Mouse (Mus musculus) hematopoietic stem cell, adult 5-6 weeks (primary cell): Measurements from ENCODE around the gene Cmtm7. TPM values are rescaled to one million over a fixed set of nuclear protein-coding genes. Genes with fewer than 3 reads are reported as not detected.

Experiments
- ATAC-seq, 2 experiments: fragments of 125-278 bp in 1 of 2; replicated peaks in 1 of 2; 2 replicates each; pipeline ENCODE4 v1.8.0; 2016 to 2017; ENCODE audit warnings: inconsistent platforms in 2 of 2, mild to moderate bottlenecking in 2 of 2, moderate number of reproducible peaks in 2 of 2, low read depth in 1 of 2, moderate TSS enrichment in 1 of 2; ENCODE audit not compliant: low FRiP score in 2 of 2, poor library complexity in 2 of 2, severe bottlenecking in 2 of 2, insufficient read depth in 1 of 2, low TSS enrichment in 1 of 2
- total RNA-seq: library from RNA; stranded (forward); fragments of 172-1452, 232-1000 nt; gene quantifications from 2 replicates; pipeline ENCODE4 v1.2.3, GENCODE M21; 2017

The Cmtm7 gene
- total RNA-seq, 1 experiment from 2014 or later = 461 TPM

DNA sequence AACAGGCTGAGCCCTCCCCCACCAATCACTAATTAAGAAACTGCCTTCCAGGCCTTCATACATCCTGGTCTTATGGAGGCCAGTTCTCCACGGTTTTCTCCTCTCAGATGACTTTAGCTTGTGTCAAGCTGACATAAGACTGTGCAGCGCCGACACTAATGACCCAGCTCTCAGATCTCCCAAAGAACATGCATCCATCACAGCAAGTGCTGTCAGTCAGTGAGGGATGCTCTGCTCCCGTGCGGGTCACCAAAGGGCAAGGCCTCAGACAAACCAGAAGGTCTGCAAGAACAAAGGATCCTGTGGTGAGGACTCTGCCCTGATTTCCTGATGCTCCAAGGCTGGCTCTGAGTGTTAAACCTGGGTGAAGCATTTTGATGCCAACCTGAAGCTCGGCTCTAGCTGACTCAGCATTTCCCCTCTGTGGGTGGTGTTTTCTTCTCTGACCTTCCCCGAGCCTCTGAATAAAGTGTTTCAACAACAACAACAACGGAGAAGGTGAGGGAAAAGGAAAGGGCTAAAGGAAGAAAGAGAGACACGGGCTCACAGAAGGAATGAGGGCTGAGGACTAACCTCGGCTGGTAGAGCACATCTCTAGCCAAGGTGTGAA lies 17.9 kb upstream of the Cmtm7 start:
- ATAC-seq = no peak

DNA sequence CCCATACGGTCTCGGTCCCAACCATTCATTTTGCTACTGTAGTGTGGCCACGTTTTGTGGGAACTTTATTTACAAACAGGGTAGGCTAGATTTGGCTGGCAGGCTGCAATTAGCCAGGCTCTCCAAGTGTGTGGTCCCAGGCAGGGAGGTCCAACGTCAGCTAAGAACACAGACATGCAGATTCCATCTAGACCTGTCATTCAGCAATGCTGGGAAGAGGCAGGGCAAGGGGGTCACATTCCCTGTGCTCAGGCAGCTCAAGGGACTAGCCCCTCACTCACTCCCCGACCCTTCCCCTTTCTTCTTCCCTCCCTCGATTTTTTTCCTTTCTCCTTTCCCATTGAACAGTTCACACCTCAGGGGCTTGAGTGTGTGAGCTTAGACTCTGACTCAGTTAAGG lies 17.2 kb upstream of the Cmtm7 start:
- ATAC-seq = no peak

DNA sequence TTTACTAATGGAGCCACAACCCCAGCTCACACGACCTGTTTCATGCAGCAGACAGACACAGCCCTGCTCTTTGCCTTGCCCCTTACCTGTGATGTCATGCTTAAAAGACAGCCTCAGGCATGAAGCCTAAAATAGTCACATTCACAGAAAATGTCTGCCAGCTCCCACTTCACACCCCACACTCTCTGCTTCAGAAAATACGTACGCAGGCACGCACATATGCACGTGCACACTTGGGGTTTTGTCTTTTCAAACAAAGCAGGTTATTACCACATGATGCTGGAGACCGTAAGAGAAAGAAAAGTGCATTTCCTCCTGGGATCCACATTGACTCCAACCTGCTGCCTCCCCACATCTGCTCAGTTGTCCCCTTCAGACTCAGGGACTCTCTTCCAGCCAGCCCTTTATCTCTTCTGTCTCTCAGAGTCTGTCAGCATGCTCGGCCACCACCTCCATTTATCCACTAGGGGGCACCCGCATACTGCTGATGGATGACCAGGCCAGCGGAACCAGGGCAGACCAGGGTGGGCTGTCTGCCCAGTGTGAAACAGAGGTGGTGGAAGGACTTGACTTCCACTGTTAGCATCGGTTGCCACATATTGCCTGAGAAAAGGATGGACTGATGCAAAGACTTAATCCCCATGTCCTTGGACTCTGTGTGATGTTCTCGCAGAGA lies 15.8 kb upstream of the Cmtm7 start:
- ATAC-seq = peak; percentile 77

DNA sequence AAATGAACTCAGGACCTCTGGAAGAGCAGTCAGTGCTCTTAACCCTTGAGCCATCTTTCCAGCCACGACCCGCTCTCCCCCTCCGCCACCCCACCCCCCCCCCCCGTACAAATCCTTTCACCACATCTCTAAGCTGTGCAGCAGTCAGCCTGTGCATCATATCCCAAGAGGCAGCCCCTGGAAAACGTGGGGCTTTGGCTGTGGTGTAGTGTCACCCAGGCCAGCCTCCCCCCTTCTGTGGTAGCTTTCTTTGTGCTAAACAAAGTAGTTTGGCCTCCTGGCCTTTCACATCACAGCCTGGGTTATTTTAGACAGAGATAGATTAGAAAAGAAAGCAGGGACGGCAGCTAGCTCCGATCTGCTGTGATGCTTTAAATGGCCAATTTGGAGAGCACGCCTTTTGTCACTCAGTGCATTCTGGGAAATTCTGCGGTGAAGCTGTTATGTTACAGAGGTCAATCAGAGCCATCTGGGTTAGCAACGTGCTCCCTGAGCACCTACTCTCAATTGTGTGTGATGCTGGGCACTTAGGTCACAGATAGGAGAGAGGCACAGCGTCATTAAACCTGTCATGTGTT lies 14.9 kb upstream of the Cmtm7 start:
- ATAC-seq = no peak

DNA sequence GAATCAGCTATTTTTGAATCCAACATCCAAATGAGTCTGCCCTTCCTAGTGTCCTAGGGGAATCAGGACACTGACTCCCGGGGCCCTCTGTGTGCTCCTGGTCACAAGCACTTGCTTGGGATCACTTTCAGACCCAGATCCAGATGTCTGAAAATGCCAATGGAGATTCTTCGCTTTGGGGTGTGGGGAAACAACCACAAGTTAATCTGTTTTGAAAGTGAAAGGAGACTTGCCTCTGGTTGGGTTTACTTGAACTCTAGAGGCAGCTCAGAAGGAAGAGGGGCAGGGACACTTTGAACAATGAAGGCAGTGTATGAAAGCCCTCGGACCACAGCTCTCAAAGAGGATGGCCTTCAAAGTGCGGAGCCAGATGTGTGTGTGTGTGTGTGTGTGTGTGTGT lies 12.8 kb upstream of the Cmtm7 start:
- no peak; a peak in 1 of 4 replicates for ATAC-seq

DNA sequence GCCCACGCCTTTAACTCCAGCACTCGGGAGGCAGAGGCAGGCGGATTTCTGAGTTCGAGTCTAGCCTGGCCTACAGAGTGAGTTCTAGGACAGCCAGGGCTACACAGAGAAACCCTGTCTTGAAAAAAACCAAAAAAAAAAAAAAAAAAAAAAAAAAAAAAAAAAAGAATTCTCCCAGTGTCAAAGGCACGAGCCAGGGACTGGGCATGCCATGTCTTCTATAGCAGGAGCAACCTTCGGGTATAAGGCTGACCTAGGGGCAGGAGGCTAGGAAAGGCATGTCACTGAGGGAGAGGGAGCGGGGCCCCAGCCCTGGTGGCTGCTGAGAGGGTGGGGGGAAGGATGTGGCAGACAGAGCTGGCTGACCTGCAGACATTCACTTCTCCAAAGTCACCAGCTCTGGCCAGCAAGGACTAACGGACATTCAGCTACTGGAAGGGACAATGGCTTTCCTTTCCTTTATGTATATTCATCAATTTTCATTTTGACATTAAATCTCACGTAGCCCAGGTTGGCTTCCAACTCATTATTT lies 12.2 kb upstream of the Cmtm7 start:
- ATAC-seq = peak; percentile 12 to 27; a peak in 3 of 4 replicates

DNA sequence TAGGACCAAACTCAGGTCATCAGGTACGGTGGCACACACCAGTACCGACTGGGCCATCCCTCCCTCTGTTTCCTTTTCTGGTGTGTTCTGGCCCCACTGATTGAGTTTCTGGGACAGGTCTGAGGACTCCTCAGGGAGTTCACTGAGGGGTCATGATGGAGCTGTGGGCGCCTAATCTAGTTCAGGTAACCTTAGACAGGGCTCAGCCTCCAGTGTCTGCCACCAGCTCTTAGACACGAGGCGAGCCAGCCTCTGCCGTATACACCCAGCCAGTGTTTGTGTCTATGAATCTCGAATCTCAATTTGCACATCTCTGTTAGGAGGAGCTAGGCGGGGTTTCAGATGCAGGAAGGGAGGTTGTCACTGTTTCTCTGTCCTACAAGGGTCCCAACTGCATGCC lies 8.3 kb upstream of the Cmtm7 start:
- no peak; a peak in 1 of 4 replicates for ATAC-seq

DNA sequence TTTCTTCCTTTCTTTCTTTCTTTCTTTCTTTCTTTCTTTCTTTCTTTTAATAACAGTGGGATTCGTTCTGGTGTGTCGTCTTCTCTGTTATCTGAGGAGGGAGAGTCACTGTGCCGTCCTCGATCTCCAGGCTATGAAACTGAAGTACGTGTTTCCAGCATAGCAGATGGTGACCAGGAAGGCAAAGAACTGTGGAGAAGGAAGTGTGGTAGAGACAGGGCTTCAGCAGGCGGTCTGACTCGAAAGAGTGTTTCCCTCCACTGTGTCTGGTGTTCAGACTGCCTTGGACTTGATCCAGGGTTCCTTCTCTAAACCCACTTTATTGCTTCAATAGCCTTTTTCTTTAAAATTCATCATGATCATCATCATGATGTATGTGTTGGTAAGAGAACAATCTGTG lies 7.9 kb upstream of the Cmtm7 start:
- peak; percentile 42 to 58; a peak in 2 of 4 replicates for ATAC-seq

DNA sequence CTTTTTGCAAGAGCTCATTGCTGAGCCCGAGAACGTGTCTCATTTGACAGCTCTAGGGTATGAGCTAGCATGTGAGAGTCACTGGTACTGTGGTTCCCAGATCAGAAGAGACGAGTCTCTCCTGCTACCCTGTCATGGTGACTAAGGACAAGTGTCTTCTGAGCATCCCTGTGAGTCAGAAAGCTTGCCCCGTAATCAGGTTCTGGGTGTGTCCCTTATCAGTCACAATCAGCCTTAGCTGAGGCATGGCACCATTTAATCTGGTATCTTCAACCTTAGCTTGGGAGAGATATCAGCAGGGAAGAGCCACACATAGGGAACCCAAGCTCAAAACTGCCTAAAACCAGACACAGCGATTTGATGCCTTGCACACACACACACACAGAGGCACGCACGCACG lies 7.0 kb upstream of the Cmtm7 start:
- ATAC-seq = no peak

DNA sequence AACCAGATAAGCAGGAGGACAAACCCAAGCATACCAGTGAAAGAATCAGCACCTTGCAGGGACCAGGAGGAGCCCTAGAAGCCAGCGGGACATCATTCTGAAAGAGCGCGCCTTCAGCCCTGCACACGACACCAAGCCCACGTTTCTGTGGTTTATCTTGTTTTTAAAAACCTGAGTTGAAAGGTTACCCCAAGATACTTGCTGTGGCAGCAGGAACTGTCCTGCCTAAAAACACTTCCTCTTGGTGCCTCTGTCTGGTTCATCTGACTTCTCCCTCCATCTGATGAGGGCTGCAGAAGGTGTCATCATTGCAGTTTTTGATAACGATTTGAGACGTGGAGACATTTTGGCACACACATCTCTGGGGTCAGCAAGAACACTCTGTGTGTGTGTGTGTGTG lies 6.1 kb upstream of the Cmtm7 start:
- peak; percentile 57 to 68 for ATAC-seq

DNA sequence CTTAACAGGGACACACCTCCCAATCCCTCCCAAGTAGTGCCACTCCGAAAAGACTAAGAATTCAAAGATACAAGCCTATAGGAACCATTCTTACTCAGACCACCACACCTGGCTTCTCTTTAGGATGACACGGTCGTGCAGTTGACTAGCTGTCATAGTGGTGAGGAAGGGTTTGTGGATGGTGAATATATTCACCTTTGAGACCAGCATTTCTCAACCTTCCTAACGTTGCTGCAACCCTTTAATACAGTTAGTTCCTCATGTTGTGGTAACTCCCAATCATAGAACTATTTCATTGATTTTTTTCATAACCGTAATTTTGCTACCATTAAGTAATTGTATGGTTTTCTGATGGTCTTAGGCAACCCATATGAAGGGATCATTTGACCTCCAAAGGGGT lies 5.5 kb upstream of the Cmtm7 start:
- ATAC-seq = peak in 1 of 2 experiments; percentile 26; a peak in 1 of 4 replicates

DNA sequence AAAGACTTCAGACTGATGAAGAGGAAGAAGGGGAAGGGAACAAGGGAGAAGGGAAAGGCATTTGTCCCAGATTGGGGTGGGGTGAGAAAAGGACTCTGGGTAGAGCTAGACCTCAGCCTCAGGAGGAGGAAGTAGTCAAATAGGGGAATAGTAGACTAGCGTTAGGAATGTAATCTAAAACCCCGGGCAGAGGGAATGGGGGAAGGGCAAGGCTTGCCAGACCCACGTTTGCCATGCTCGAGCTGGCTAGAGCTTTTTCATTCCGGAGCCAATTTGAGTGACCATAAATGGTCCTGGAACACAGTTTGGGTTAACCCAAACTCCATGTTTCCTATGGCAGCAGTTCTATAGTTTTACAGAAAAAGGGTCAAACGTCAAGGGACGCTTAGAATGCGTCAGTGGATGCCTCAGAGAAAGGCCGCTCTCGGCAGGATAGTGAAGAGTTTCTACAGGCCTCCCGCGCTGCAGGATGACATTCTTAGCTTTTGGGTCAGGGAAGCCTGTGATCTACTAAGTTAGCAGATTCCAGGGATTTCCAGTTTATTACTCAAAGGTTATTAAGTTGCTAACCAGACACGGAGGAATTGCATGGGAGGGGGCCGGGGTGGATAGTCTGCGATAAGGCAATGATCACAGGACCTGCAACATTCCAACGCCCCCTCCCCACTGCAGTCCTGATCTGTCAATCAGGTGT lies 3.9 kb upstream of the Cmtm7 start:
- no peak for ATAC-seq

DNA sequence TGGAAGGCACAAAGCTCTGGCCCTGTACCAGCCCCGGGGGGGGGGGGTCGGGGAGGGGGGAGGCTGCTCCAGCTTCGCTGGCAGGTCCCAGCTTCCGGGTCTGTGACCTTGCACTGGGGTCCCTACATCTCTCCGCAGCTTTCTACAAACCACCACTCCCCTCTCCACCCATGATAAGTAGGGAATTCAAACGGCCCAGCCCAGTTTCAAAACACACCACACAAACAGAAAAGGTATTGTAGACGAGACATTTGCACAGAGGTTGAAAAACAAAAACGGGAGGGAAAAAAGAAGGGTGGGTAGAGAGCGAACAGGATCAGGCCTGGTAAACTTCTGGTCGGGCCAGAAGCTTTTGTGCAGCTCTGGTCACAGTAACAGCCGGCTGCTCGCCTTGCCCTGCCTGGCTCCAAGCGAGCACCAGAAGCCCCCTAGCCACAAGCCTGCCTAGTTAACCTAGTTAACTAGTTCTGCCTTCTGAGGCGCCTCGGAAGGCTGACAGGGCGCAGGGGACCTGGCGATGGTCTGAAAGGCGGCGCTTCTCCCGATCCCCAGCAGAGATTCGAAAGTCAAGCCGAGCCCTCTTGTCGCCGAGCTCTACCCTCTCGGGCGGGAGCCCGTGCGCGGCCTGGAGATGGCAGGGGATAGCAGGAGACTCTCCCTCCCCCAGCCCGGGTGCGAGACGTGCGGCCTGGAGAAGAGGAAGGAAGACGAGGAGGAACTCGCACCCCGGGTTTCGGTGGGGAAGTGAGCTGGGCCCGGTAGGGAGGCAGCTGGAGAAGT lies 720 bp downstream of the Cmtm7 start:
- ATAC-seq = peak in 1 of 2 experiments; percentile 25; a peak in 1 of 4 replicates

DNA sequence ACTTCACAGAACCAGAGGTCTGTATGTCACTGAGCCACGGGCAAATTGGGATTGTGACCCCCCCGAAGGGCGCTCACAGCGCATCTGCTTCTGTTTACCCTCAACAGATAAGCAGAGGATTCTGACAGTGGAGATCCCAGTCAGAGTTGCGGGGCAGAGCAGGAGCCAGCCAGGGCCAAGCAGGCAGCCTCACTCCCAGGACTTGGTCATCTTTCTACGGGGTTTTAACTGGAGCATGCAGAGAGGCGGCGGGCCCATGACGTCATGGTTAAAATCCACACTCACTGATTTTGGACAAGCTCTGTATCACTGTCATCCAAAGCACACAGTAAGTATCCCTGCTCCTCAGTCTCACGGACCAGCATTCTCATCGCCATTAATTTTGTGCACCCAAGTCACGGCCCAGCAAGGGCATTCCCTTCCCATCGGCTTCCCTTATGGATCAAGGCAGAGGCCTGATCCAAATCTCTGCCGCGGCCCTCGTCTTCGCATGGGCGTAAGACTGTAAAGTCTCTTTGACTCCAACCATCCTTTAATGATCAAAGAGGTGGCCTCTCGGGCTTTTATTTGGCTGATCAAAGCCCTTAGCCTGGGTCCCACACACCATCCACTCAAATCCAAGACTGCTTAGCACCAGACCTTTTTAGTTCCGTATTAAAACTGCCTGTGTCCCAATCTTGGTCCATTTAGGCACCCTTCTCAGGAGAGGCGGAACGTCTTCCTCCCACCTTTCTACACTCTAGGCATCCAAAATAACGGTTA lies 1.5 kb downstream of the Cmtm7 start:
- ATAC-seq = no peak

DNA sequence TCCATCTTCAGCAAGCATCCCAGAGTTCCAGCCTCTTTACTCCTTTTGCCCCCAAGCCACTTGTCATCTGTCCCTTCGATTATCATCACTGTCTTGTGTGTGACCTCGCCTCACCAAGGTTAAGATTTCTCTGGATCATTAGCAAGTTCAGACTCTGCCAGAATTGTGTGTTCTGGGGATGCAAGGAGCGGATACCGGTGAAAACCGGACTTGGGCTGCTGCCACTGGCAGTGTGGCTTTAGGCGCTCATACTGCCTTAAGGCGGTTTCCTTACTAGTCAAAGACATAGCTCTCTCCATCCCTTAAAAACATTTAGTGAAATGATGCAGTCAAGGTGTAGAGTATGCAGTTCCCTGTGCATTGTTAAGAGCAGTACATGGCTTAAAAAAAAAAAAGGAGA lies 2.8 kb downstream of the Cmtm7 start:
- ATAC-seq = no peak

DNA sequence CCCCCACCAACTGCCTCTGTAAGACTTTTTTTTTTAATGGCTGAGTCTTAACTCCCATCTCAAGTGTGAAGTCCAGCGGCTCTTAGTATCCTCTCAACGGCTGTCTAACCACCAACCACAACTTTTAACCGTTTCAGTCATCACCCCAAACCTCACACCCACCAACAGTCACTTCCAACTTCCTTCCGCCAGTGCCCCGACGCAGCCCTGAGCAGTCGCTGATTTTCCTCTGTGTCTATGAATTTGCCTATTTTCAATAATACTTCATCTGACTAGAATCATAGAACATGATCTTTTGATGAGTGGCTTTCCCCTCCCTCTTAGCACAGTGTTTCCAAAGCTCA lies 3.6 kb downstream of the Cmtm7 start:
- ATAC-seq = peak; percentile 31 to 39
